Mouse (Mus musculus) thymus, adult 2 months (tissue): Measurements from ENCODE around the gene Col18a1.

Experiments
- CTCF ChIP-seq: fragments of 200-500 bp; IDR thresholded peaks from 2 replicates; pipeline ENCODE4 v1.5.1; 2012; ENCODE audit warnings: mild to moderate bottlenecking, control low read depth, low read length, moderate library complexity, borderline replicate concordance; ENCODE audit not compliant: control insufficient read depth, poor library complexity, insufficient read depth; ENCODE audit errors: extremely low read depth
- POLR2A ChIP-seq: fragments of 200-500 bp; IDR thresholded peaks from 2 replicates; pipeline ENCODE4 v1.6.1; 2012; ENCODE audit warnings: mild to moderate bottlenecking, low read length, control low read depth, moderate library complexity; ENCODE audit not compliant: control insufficient read depth, poor library complexity, insufficient read depth; ENCODE audit errors: extremely low read depth

GRCm38 (mm10) chr10:77163392-77163977 lies 2.9 kb downstream of the Col18a1 start:
- TF ChIP-seq CTCF (no peak), POLR2A (no peak)
